Mouse (Mus musculus): ENCODE measurements around the gene Timm8b. TPM values are rescaled to one million over a fixed set of nuclear protein-coding genes. Genes with fewer than 3 reads are reported as not detected.

Gene Timm8b
- total and polyA plus RNA-seq, 2 experiments from 2014 or later: 115 to 445 TPM

GRCm38 (mm10) chr9:50603998-50604324 lies 251 bp downstream of the Timm8b start:
- Histone ChIP-seq H3K4me1 (ENCODE audit: control insufficient read depth, insufficient read depth) (peaks cover 15% of the 10 kb centered on the region), H3K4me3 (ENCODE audit: low read depth, low read length) (peak overlapping the region; percentile 73), H3K9ac (replicated peaks; ENCODE audit: low read depth, low read length) (peak overlapping the region; percentile 76), H3K4me2 (ENCODE audit: low read depth, low read length) (peak overlapping the region; percentile 96), H3K36me3 (replicated peaks; ENCODE audit: control insufficient read depth, insufficient read depth, low read length) (peaks cover 42% of the 10 kb centered on the region), H3K27ac (ENCODE audit: low read depth) (peak overlapping the region; percentile 86), H3K27me3 (ENCODE audit: control insufficient read depth, insufficient read depth, low read length) (no peaks in the 10 kb centered on the region), H3K9me3 (replicated peaks; ENCODE audit: control insufficient read depth, low read length) (no peaks in the 10 kb centered on the region)
- WGBS: 0% methylated on average over 24 of the region's 24 CpGs
- TF ChIP-seq CTCF (IDR thresholded peaks at IDR 0.05; ENCODE audit: low read depth) (peak; percentile 37; the same call in 1 of the 2 replicates), EP300 (IDR thresholded peaks at IDR 0.05; ENCODE audit: low read depth) (no peak)
- ATAC-seq (ENCODE audit: insufficient read depth, low read depth): peak; percentile 66
- peak; percentile 13 for DNase-seq (ENCODE audit: low spot score)

GRCm38 (mm10) chr9:50604338-50604737 lies 628 bp downstream of the Timm8b start:
- Histone ChIP-seq H3K27me3 (ENCODE audit: control insufficient read depth, insufficient read depth, low read length) (no peaks in the 10 kb centered on the region), H3K4me2 (ENCODE audit: low read depth, low read length) (peak overlapping the region; percentile 96), H3K9ac (replicated peaks; ENCODE audit: low read depth, low read length) (peak overlapping the region; percentile 76), H3K4me1 (ENCODE audit: control insufficient read depth, insufficient read depth) (peaks cover 15% of the 10 kb centered on the region), H3K27ac (ENCODE audit: low read depth) (peak overlapping the region; percentile 86), H3K9me3 (replicated peaks; ENCODE audit: control insufficient read depth, low read length) (no peaks in the 10 kb centered on the region), H3K4me3 (ENCODE audit: low read depth, low read length) (peak overlapping the region; percentile 73), H3K36me3 (replicated peaks; ENCODE audit: control insufficient read depth, insufficient read depth, low read length) (peaks cover 39% of the 10 kb centered on the region)
- ATAC-seq (ENCODE audit: insufficient read depth, low read depth) (no peak), DNase-seq (ENCODE audit: low spot score) (no peak)
- TF ChIP-seq EP300 (IDR thresholded peaks at IDR 0.05; ENCODE audit: low read depth) (no peak), CTCF (IDR thresholded peaks at IDR 0.05; ENCODE audit: low read depth) (no peak)
- WGBS: 1% methylated on average over 6 of the region's 6 CpGs

GRCm38 (mm10) chr9:50612115-50612514 lies 8.4 kb downstream of the Timm8b start:
- no peak for TF ChIP-seq CTCF (IDR thresholded peaks at IDR 0.05; ENCODE audit: low read depth)
- Histone ChIP-seq H3K9me3 (replicated peaks; ENCODE audit: control insufficient read depth, low read length) (no peaks in the 10 kb centered on the region), H3K27me3 (ENCODE audit: control insufficient read depth, insufficient read depth, low read length) (no peaks in the 10 kb centered on the region), H3K9ac (replicated peaks; ENCODE audit: low read depth, low read length) (no peak overlapping the region), H3K4me3 (ENCODE audit: low read depth, low read length) (no peak overlapping the region), H3K4me2 (ENCODE audit: low read depth, low read length) (no peak overlapping the region), H3K4me1 (ENCODE audit: control insufficient read depth, insufficient read depth) (peaks cover 7% of the 10 kb centered on the region), H3K36me3 (replicated peaks; ENCODE audit: control insufficient read depth, insufficient read depth, low read length) (peaks cover 64% of the 10 kb centered on the region), H3K27ac (ENCODE audit: low read depth) (no peak overlapping the region)
- no peak for DNase-seq (ENCODE audit: low spot score)
- WGBS: 79% methylated on average over 4 of the region's 4 CpGs
- no peak for ATAC-seq (ENCODE audit: insufficient read depth, low read depth)

GRCm38 (mm10) chr9:50616161-50616560 lies 12.5 kb downstream of the Timm8b start:
- Histone ChIP-seq H3K27me3 (ENCODE audit: control insufficient read depth, insufficient read depth, low read length) (no peaks in the 10 kb centered on the region), H3K4me3 (ENCODE audit: low read depth, low read length) (peak overlapping the region; percentile 89), H3K4me1 (ENCODE audit: control insufficient read depth, insufficient read depth) (peaks cover 11% of the 10 kb centered on the region), H3K36me3 (replicated peaks; ENCODE audit: control insufficient read depth, insufficient read depth, low read length) (peaks cover 30% of the 10 kb centered on the region), H3K9me3 (replicated peaks; ENCODE audit: control insufficient read depth, low read length) (no peaks in the 10 kb centered on the region), H3K4me2 (ENCODE audit: low read depth, low read length) (peak overlapping the region; percentile 80), H3K27ac (ENCODE audit: low read depth) (peak overlapping the region; percentile 98), H3K9ac (replicated peaks; ENCODE audit: low read depth, low read length) (peak overlapping the region; percentile 89)
- TF ChIP-seq CTCF (IDR thresholded peaks at IDR 0.05; ENCODE audit: low read depth) (no peak), EP300 (IDR thresholded peaks at IDR 0.05; ENCODE audit: low read depth) (no peak)
- no peak for ATAC-seq (ENCODE audit: insufficient read depth, low read depth)
- 31% methylated on average over 11 of the region's 11 CpGs for WGBS
- no peak for DNase-seq (ENCODE audit: low spot score)

GRCm38 (mm10) chr9:50616766-50617603 lies 13.3 kb downstream of the Timm8b start, which contains the start of the genes Pih1d2 and Nkapd1:
Gene Pih1d2 (plus strand): TSS chr9:50617321.
Gene Nkapd1 (minus strand): TSS chr9:50617464.
- DNase-seq (ENCODE audit: low spot score) (peak; percentile 92), ATAC-seq (ENCODE audit: insufficient read depth, low read depth) (peak; percentile 94)
- Histone ChIP-seq H3K4me3 (ENCODE audit: low read depth, low read length) (peak within 1 kb of the TSS; percentile 89), H3K4me1 (ENCODE audit: control insufficient read depth, insufficient read depth) (peaks cover 11% of the 10 kb centered on the region), H3K4me2 (ENCODE audit: low read depth, low read length) (peak within 1 kb of the TSS; percentile 80), H3K27ac (ENCODE audit: low read depth) (peak within 1 kb of the TSS; percentile 98), H3K27me3 (ENCODE audit: control insufficient read depth, insufficient read depth, low read length) (no peaks in the 10 kb centered on the region), H3K9ac (replicated peaks; ENCODE audit: low read depth, low read length) (peak within 1 kb of the TSS; percentile 89), H3K36me3 (replicated peaks; ENCODE audit: control insufficient read depth, insufficient read depth, low read length) (peaks cover 26% of the 10 kb centered on the region), H3K9me3 (replicated peaks; ENCODE audit: control insufficient read depth, low read length) (no peaks in the 10 kb centered on the region)
- under 1% methylated on average over 75 of the region's 81 CpGs for WGBS
- TF ChIP-seq CTCF (IDR thresholded peaks at IDR 0.05; ENCODE audit: low read depth): no peak
- peak; percentile 88 for TF ChIP-seq EP300 (IDR thresholded peaks at IDR 0.05; ENCODE audit: low read depth)
